Mouse (Mus musculus) hematopoietic stem cell, adult 5-6 weeks (primary cell): ENCODE results near the gene Erbin. TPM values are rescaled to one million over a fixed set of nuclear protein-coding genes. Genes with fewer than 3 reads are reported as not detected.

Source experiments
- ATAC-seq, 2 experiments: fragments of 125-278 bp in 1 of 2; replicated peaks in 1 of 2; 2 replicates each; pipeline ENCODE4 v1.8.0; 2016 to 2017; ENCODE audit warnings: inconsistent platforms in 2 of 2, mild to moderate bottlenecking in 2 of 2, moderate number of reproducible peaks in 2 of 2, low read depth in 1 of 2, moderate TSS enrichment in 1 of 2; ENCODE audit not compliant: low FRiP score in 2 of 2, poor library complexity in 2 of 2, severe bottlenecking in 2 of 2, insufficient read depth in 1 of 2, low TSS enrichment in 1 of 2
- total RNA-seq: library from RNA; stranded (forward); fragments of 172-1452, 232-1000 nt; gene quantifications from 2 replicates; pipeline ENCODE4 v1.2.3, GENCODE M21; 2017

Gene Erbin
- total RNA-seq, 1 experiment from 2014 or later: 168 TPM

- ATAC-seq: no peak
Observed at GRCm38 (mm10) chr13:103859041-103859440, 61.3 kb downstream of the Erbin start.

- ATAC-seq: no peak
Observed at GRCm38 (mm10) chr13:103847614-103848013, 72.7 kb downstream of the Erbin start.

- ATAC-seq: peak; percentile 46 to 56; a peak in 3 of 4 replicates
Observed at GRCm38 (mm10) chr13:103841287-103842201, 78.8 kb downstream of the Erbin start.

GRCm38 (mm10) chr13:103838619-103839018 lies 81.7 kb downstream of the Erbin start:
- no peak for ATAC-seq

GRCm38 (mm10) chr13:103829623-103830135 lies 90.6 kb downstream of the Erbin start:
- no peak for ATAC-seq

- no peak for ATAC-seq
Observed at GRCm38 (mm10) chr13:103822270-103822669, 98.0 kb downstream of the Erbin start.

GRCm38 (mm10) chr13:103819377-103819776 lies 100.9 kb downstream of the Erbin start:
- ATAC-seq: no peak

GRCm38 (mm10) chr13:103817935-103818334 lies 102.4 kb downstream of the Erbin start:
- ATAC-seq: no peak

- ATAC-seq: peak in 1 of 2 experiments; percentile 32; a peak in 1 of 4 replicates
Observed at GRCm38 (mm10) chr13:103807464-103807863, 112.8 kb downstream of the Erbin start.

GRCm38 (mm10) chr13:103806210-103806851 lies 114.0 kb downstream of the Erbin start:
- no peak for ATAC-seq

GRCm38 (mm10) chr13:103803721-103804120 lies 116.6 kb downstream of the Erbin start:
- no peak for ATAC-seq

GRCm38 (mm10) chr13:103801021-103801420 lies 119.3 kb downstream of the Erbin start:
- no peak for ATAC-seq

GRCm38 (mm10) chr13:103794688-103795543 lies 125.4 kb downstream of the Erbin start:
- ATAC-seq: no peak

GRCm38 (mm10) chr13:103779922-103780585 lies 140.3 kb downstream of the Erbin start:
- ATAC-seq: peak in 1 of 2 experiments; percentile 49; a peak in 3 of 4 replicates

- ATAC-seq: no peak
Observed at GRCm38 (mm10) chr13:103777126-103777525, 143.2 kb downstream of the Erbin start.

- ATAC-seq: peak; percentile 72 to 75
Observed at GRCm38 (mm10) chr13:103774119-103774757, 146.1 kb downstream of the Erbin start, which contains the start of gene Srek1. Srek1 (minus strand) TSS chr13:103774608.
